Mouse (Mus musculus) gonadal fat pad, adult 2 months (tissue): ENCODE data around the gene Tead1. TPM values are rescaled to one million over a fixed set of nuclear protein-coding genes. Genes with fewer than 3 reads are reported as not detected.
A peak's percentile ranks its signal among the peaks of the same experiment; 100 is the strongest.

Experiments used
- DNase-seq: peaks from one replicate; pipeline ENCODE4 v3.0.0-alpha.2; 2012; ENCODE audit warnings: low read depth
- polyA plus RNA-seq: library from polyadenylated mRNA; depleted of rRNA; stranded (reverse); fragments of >200 nt; gene quantifications from 2 replicates; pipeline ENCODE4 v1.2.3, GENCODE M21; 2012

Tead1 gene
- polyA plus RNA-seq, 1 experiment: 13.9 TPM

DNA sequence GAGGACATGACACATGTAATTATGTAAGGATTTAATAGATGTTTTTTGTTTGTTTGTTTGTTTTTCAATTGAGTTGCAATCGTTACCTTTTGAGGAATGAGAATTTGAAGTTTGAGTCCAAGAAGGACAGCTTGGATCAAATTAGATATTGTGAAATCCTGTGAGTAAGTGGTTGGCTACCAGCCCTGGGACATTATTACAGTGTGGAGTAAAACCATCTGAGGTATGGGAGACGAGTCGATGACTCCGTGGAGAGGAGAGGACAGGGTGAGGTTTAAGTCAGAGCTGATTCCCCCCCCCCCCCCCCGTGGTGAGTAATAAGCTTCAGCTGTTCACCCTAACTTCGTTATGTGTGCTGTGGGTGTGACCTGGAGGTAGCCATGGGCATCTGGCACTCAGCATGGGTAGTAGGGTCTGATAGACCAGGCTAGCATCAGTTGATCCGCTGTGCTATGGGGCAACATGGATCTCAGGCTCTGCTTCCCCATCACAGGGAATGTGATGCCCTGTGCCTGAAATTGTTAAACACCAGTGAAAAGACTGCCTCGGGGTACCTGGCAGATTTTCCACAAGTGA lies 134.7 kb downstream of the Tead1 start:
- peak; percentile 75 for DNase-seq

DNA sequence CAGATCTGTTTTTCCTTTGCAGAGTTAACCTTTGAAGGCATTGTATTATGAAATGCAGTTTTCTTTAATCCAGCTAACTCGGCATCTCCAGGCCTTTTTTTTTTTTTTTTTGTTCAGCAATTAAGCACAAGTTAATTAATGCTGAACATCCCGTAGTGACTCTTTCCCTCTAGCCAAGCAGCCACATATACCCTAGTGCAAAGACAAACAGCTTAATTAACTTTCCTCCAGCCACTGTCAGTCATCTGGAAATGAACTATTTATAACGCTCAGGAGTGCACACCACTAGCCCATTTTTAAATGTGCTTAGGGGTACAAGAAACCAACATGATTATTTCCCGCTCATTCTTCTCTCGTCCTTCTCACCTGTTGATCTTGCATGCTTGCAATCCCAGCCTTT lies 136.9 kb downstream of the Tead1 start:
- DNase-seq: no peak

DNA sequence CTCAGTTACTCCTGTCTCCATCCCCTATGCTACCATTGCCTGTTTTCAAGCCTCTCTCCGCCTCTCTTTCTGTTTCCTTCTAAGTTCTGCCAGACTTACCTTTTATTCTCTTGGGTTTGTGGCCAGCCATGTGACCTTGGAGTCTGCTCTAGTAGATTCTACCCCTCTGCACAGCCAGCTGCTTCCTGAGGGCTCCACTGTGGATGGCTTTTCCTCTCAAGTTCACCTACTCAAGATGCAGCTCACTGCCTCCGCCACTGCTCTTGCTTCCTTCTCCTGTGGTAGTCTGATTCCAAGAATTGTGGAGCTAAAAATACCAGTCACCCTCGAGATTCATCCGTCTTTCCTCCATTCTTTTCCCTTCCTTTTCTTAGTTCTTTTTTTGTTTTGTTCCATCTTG lies 140.7 kb downstream of the Tead1 start:
- DNase-seq: no peak

DNA sequence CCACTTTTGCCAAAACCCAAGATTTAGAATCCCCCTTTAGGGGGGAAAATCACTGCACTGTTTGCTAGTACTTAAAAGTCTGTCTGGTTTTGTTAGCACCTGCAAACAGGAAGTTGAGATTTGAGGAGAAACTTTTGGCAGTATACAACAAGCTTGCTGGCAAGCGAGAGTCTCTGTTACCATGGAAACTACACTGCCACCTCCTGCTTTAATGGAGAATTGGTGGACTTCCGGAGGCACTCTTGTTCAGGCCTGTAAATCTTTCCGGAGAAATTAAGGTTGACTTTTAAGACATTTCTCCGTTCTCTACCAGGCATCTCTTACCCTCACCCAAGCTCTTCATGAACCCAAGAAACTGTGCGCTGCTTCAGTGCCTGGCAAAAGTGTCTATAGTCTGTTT lies 143.8 kb downstream of the Tead1 start:
- DNase-seq: no peak

DNA sequence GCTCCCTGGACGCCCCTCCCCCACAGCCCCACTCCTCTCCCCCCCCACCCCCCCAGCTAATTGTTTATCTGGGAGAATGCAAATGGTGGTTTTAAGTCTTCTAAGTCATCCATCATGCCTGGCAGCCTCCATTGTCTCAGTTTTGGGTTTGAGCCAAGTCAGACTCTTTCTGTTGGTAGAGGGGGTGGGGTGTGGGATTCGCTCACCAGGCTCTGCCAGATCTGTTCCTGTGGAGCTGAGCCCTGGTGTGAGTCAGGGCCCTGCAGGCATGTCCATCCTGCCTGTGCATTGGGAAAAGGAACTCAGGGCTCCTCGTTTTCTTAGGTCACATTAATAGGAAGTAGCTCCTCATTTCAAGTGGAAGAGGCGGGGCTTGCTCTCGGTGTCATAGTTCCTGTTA lies 144.5 kb downstream of the Tead1 start:
- DNase-seq: peak; percentile 60

DNA sequence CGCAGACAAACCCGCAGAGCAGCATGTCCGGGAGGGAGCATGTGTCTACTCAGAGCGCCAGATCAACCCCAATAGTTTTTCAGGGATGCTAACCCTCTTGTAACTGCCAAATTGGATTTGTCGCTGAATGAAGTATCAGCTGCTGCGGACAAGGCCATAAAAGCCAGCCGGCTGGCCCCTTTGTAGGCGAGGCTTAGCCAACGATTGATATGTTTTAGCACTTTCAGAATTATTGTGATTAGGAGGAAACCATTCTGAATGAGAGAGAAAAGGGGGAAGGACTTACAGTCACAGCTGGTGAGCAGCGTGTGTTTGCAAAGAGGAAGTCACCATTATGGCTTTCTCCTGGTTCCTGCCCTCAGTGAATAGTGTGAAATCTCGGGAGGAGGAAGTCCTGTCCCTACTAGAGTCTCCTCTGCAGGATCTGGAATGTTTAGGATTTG lies 146.2 kb downstream of the Tead1 start:
- DNase-seq: no peak

DNA sequence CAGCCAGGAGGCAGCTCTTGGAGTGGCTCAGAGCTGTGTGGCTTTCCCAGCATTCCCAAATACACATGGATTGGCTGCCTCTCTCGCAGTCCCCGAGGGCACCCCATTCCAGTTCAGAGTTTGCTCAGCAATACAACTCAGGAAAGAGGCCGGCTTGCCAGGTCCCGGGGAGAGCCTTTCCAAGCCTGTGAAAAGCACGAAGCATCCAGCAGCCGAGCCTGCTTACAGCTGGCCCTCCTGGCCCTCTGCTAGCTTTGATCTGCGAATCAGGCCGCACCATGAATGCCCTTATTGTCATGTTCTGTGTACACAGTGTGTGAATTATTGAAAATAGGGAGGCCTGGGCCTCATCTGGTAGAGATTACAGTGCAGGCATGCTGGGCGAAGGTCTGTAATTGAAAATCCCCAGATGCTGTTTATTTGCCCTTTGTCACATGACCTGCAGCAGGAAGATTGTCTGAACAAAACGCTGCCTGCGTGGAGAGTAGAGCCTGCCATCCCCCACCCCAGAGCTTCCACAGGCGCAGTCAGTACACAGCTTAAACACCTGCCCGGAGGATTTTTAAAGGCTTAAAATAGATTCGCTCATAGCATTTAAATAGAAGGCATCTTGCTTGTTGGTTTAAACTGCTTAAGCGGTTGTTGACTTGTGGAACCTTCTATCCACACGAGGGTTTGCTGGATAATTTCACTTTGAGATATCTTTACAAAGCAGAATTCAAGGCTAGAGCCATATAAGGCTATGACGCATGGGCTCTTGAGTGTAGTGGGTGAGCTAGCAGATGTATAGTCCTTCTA lies 147.2 kb downstream of the Tead1 start:
- DNase-seq: no peak

DNA sequence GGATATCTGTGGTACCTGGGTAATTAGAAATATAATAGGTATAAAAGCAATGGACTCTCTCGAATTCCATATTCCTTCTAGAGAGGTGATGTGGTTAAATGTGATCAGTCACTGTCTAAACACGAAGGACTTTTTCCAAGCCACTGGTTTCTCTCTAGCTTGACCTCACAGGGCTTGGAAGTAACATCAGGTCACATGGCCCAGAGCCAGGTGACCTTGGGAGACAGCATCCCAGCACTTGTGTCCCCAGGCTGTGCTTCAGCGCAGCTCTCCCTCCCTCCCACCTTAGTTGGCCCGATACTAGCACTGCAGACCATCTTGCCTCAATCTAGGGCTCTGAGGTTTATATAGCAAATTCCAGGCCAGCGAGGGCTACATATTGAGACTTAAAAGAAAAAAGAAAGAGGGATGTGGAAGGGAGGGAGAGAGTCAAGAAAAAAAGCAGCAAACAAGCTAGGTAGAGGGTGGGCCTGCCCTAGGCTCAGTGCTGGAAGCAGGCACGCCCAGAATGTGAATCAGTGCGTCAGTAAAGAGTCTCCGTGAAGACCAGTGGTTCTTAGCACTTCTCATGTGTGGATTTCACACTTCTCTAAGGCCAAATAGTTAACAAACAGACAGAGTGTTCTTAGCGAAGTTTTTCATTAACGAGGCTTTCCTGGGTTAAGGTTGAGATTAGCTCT lies 149.0 kb downstream of the Tead1 start:
- DNase-seq: no peak

DNA sequence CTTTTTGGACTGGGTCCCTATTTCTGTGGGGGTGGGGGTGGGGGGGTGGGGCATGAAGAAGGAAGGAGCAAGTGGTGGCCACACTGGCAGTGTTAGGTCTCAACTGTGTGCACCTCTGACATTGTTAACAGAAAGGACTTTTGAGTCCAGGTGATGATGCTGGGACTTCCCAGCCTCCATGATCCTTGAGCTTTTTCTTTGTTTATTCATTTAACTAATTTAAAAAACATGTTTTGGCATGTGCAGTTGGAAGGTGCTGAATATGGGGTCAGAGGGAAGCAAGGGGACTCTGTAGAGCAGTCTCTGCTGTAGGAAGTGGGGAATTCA lies 149.5 kb downstream of the Tead1 start:
- no peak for DNase-seq

DNA sequence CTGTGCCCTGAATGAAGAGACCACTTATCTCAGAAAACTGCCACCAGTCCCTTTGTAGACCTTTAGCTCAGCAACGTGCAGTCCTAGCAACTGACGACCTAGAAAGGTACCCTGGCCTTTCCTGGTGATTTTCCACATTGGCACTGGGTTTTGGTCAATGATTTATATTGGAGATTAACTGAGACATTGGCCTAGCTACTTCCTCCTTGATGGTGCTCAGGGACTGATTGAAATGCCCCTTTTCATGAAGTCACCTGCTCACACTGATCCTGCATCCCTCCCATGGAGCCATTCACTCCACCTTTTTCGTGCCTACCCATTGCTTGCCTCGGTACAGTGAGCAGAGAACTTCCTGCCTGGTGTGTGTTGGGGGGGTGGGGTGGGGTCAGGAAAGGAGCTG lies 151.8 kb downstream of the Tead1 start:
- DNase-seq: no peak

DNA sequence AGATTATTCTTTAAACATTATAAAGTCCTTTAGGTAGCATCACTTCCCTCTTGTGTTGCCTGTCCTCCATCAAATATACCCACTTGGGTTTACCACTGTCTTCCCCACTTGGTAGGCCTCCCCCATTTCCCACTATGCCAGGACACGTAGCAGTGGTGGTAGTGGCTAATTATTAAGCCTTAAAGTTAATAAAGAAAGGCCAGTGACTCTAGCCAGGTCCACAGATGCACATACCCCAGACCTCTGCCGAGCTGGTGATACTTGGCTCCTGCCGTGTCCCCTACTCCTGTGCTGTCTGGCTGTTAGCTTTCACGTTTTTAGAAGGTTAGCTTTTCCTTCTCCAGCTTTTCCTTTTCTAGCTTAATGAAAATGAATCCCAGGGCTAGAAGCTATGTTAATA lies 152.3 kb downstream of the Tead1 start:
- no peak for DNase-seq

DNA sequence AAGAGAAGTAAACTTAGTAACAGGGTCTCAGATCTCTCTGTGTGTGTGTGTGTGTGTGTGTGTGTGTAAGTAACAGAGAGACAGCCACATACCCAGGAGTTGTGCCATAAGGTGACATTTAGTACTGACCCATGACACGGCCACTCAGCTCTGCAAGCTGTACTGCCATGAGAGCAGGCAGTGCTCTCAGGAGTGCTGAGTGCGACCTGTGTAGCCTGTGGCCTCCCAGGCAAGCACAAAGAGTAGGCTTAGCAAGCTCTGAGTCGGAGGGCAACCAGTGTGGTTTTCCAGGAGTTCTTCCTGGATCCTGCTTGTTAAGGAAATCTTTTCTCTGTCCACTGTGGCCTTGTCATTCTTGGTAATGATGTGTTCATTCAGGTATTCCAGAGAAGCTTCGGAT lies 154.0 kb downstream of the Tead1 start:
- no peak for DNase-seq

DNA sequence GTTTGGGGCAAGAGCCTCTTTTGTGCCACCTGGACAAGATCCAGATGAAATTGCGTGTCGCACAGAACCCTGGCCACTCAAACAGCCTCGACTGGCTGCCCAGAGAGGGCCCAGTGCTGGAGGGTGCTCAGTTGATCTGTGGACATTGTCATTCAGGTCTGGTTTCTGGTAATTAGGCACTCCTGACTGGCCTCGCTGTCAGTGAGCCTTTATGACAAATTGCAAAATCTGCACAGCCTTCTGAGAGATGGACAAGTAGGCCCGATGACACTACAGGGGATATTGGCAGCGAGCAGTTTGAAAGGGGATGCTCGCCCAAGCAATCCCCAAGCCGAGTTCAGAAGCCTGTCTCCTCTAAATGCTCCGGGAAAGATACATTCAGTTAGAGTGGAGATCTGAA lies 157.0 kb downstream of the Tead1 start:
- DNase-seq: no peak

DNA sequence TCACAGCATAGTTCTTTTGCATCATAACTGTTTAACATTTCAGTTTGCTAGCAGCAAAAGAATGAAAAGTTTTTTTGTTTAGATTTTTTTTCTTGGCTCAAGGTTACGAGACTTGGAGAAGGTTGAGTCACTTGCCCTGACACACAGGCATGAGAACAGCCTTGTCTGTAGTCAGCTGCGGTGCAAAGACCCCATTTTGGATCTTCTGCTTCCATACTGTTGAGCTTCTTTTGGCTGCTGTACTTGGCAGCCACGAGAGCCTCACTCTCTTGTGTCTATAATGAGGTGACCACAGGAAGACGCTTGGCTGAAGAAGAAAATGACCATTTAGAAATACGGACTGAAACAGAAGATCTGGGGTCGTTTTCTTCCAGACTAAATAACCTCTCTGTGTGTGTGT lies 159.0 kb downstream of the Tead1 start:
- DNase-seq: no peak

DNA sequence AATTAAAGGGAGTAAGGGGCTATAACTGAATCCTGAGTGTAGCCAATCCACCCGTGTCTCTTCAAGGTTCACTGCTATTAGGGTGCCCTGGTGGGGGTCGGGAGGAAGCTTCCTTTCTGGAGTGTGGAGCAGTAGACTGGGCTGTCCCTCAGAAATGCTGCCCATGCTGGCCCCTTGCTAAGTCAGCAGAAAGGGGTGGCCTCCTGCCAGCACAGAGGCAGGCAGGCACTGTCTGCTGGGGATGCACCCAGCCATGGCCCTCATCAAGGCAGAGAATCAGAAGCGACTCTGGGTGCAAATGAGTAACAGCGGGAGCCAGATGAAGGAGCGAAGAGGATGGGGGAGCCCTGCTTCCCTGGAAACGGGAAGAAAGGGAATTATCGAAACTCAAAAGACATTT lies 161.2 kb downstream of the Tead1 start:
- no peak for DNase-seq

DNA sequence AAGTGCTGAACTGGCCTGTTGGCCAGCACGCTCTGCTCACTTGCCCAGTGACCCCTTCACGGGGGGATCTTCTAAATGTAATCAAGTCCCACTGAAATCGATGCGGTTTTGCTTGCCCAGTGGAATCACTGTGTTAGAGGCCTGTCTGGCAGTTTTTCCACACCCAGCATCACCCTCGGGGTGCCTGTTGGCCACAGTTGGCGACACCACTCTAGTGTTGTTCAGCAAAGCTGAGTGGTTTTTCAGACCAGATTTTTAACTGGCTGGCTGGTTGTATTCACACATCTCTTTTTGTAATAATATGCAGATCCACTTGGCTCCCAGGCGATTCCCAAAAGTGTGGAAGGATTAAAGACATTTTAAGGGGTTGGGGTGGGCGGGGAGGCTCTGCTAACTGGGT lies 161.8 kb downstream of the Tead1 start:
- DNase-seq: no peak

DNA sequence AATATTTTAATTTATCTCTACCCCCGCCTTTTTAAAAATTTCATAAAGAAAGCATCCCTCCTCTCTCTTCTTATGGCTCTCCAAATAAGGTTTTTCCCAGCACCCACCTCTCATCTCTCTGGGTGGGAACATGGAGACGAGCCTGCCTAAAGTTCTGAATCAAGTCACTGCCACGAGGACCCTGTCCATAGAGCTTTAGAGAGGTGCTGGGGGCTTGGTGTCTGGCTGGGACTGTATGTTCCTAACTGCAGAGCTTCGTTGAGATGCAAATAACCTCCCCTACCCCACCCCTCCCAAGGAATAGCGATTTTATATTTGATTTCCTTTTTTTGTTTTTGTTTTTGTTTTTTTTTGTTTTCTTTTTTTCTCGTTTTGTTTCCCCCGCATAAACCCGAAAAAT lies 162.4 kb downstream of the Tead1 start:
- no peak for DNase-seq

DNA sequence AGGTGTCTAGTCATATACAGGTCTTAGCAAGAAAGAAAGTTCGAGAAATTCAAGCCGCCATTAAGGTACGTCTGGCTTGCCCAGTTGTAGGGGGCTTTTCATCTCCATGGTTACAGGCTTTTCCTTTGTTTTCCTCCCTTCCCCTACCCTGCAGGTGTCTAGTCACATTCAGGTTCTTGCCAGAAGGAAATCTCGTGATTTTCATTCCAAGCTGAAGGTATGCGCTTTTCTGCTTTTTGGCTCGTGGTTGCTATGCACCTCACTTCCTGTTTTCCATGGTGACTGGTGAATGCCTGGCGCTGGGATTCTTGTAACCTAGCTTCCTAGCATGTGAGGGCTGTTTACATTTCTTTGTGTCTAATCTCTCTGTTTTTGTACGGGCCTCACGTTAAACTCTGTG lies 162.8 kb downstream of the Tead1 start:
- DNase-seq: no peak

DNA sequence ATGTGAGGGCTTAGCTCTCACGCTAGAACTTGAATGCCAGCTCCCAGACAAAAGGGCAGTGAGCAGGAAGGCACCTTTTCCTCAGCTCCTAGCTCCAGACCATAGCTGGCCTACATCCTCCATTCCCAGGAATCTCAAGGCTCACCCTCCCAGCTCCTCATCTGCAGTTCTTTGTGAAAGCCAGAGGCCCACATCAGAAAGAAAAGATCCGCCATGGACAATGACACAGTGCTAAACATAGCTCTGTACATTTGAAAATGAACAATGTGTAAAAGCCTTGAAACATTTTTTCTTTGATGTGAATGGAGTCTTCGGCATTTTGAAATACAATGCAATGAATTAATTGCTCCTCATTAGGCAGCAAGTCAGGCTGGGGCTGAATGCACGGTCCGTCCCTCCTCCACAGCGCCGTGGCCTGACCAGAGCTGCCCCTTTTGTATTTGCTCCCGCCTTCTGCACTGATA lies 172.2 kb downstream of the Tead1 start:
- no peak for DNase-seq

DNA sequence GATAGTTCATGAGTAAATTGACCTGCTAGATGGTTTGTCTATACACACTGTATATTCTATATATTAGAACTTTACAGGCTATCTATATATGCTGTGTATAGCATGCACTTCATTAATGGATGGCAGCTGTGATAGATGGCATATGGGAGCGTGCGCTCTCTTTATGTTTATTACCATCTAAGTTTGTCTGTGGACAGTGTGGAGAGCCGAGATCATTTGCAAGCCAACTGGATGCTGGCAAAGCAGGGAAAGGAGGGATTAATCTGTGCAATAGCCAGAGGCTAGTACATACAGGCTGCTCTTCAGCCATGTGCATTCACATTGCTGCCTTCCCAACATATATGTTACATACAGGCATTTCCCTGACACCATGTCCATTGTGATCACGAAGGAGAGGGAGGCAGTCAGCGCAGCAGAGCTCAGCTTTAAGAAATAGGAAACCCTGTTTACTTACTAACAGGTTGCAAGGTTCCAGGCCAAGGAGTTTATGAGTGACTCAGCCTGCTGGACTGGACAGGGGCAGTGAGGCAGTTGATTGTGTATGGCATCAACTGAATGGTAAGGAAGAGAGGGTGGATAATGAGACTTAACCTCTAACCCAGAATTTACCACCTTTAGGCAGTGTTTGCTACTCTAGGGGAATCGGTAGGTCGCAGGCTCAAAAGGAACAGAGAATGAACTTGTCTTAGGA lies 173.2 kb downstream of the Tead1 start:
- DNase-seq: no peak

DNA sequence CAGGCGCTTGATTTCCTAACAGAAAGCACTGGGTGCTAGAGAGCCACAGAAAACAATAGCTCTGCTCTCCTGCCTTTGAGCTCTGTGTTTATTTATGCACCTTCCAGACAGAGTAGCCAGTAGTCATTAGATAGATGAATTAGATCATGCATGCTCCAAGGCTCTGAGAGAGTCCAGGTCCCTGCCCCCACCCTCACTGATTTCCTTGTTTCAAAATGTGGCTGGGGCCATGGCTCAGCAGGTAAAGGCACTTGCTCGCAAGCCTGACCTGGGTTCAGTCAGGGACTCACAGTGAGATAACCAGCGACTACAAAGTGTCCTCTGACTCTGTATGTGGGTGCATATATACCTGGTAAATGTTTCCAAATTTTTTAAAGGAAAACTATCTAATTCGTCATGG lies 174.7 kb downstream of the Tead1 start:
- no peak for DNase-seq

DNA sequence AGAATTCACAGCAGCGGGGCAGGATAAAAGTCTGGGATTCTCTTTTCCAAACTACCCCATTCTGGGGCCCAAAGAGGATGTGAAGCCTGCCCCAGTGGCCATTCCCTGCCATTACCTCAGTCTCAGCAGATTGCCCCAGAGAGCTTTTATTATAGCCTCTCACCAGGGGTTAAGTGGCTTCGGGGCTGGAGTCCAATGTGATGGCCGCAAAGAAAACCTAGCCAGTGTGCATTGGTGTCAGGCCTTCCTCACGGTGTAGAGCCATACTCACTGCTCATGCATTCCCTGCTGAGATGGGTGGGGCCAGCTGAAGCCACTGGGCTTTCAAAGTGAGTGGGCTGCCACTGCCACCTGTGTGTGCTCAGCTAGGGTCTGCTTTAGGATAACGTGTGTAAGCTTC lies 175.4 kb downstream of the Tead1 start:
- no peak for DNase-seq

DNA sequence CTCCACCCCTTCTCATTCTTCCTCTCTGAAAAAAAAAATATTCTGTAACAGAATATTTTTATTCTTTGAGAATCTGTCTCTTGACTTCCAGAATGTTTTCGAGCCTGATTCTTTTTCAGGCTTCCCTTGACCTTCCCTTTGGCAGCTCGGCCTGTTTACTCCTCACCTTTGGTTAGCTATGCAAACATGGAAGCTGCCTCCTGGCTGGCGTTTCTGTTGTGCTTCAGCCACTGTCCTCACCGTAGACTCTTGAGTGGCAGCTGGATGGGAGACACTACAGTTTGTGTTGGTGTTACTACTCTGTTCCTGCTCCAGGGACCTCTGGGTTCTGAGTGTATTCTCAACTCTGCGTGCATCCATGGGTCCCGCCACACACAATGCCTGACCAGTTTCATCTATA lies 176.3 kb downstream of the Tead1 start:
- no peak for DNase-seq
